Comparison of ENCODE assay signal across 28 mouse cellular contexts in genomic region chr2:52563277-52563676, GRCm38 (mm10).
"Had no signal": no experiment of that assay in that cellular context is flagged by ENCODE, and none has a peak within 500 bp of the region (broad histone marks: within the 10 kb centered on the region; RNA-seq: fewer than 3 reads in every experiment).

No protein-coding gene starts in this region.

- H3K9ac ChIP-seq: heart, embryonic 13.5 days; heart, embryonic 15.5 days; hindbrain, embryonic 13.5 days; hindbrain, embryonic 15.5 days; kidney, embryonic 15.5 days; limb, embryonic 12.5 days; liver, embryonic 13.5 days; liver, embryonic 15.5 days; liver, postnatal 0 days had no signal

- H3K27me3 ChIP-seq: heart, embryonic 13.5 days; heart, embryonic 15.5 days; hindbrain, embryonic 13.5 days; hindbrain, embryonic 15.5 days; kidney, embryonic 15.5 days; limb, embryonic 12.5 days; liver, embryonic 13.5 days; liver, embryonic 15.5 days had no signal

- ATAC-seq: hindbrain, postnatal 0 days; intestine, embryonic 16.5 days; liver, postnatal 0 days had no signal

- H3K4me2 ChIP-seq: heart, embryonic 13.5 days; heart, embryonic 15.5 days; hindbrain, embryonic 13.5 days; hindbrain, embryonic 15.5 days; kidney, embryonic 15.5 days; limb, embryonic 12.5 days; liver, embryonic 11.5 days; liver, embryonic 13.5 days; liver, embryonic 15.5 days had no signal

- H3K4me3 ChIP-seq: heart, embryonic 13.5 days; heart, embryonic 15.5 days; hindbrain, embryonic 13.5 days; hindbrain, embryonic 15.5 days; kidney, embryonic 15.5 days; left cerebral cortex, adult 2 months; limb, embryonic 10.5 days; limb, embryonic 12.5 days; liver, embryonic 13.5 days; liver, embryonic 15.5 days had no signal

- H3K27ac ChIP-seq: heart, embryonic 13.5 days; heart, embryonic 15.5 days; hindbrain, embryonic 13.5 days; hindbrain, embryonic 15.5 days; hindbrain, postnatal 0 days; kidney, embryonic 15.5 days; kidney, postnatal 0 days; left cerebral cortex, adult 2 months; limb, embryonic 10.5 days; limb, embryonic 12.5 days; liver, embryonic 13.5 days; liver, embryonic 15.5 days had no signal

- H3K9me3 ChIP-seq: heart, embryonic 13.5 days; heart, embryonic 15.5 days; hindbrain, embryonic 13.5 days; hindbrain, embryonic 15.5 days; kidney, embryonic 15.5 days; limb, embryonic 10.5 days; limb, embryonic 12.5 days; liver, embryonic 13.5 days; liver, embryonic 15.5 days had no signal

- DNase-seq: gastrocnemius, postnatal 14 days; gastrocnemius, postnatal 36 days; heart, adult 18-20 months; heart, postnatal 14 days; heart, postnatal 36 days; kidney, adult 11 months; kidney, adult 2 months; kidney, adult 9 months; kidney, postnatal 14 days; kidney, postnatal 36 days; layer of hippocampus, adult 9-11 months; liver; liver, embryonic 13.5 days; liver, postnatal 0 days; lung, adult 2 months had no signal

- H3K36me3 ChIP-seq: heart, embryonic 13.5 days; heart, embryonic 15.5 days; hindbrain, embryonic 13.5 days; hindbrain, embryonic 15.5 days; kidney, embryonic 15.5 days; limb, embryonic 10.5 days; limb, embryonic 12.5 days; liver, embryonic 13.5 days; liver, embryonic 15.5 days had no signal

- H3K4me1 ChIP-seq: limb, embryonic 10.5 days; limb, embryonic 12.5 days had no signal
